Comparison of ENCODE assay signal across 22 mouse cellular contexts in the genomic region with DNA sequence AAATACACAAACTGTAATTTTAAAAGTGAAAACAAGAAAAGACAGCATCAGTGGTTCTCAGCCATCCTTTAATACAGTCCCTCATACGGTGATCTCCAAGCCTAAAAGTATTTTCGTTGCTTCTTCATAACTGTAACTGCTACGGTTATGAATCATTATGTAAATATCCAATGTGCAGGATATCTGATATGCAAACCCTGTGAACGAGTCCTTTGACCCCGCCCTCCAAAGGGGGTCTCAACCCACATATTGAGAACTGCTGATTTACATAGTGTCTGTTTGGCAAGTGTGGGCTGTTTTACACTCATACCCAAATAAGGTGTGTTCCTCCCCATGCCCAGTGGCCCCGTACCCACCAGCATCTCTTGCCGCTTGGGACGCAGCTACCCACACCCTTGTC. TPM values are rescaled to one million over a fixed set of nuclear protein-coding genes. Genes with fewer than 3 reads are reported as not detected.
DNase-seq lines count a peak whose midpoint lies in the region; ATAC-seq and TF ChIP-seq lines count a peak whose summit lies in the region.
"Had no signal": no experiment of that assay in that cellular context is flagged by ENCODE, and none has a peak within 500 bp of the region (broad histone marks: within the 10 kb centered on the region; RNA-seq: fewer than 3 reads in every experiment).

No protein-coding gene starts in this region.

- no peak for TF ChIP-seq CTCF in stomach, postnatal 0 days (IDR thresholded peaks at IDR 0.05; ENCODE audit: low read depth)

- H3K4me2 ChIP-seq in stomach, postnatal 0 days (replicated peaks; ENCODE audit: low read depth): no peak overlapping the region
- H3K4me2 ChIP-seq: forebrain, embryonic 13.5 days; hindbrain, embryonic 13.5 days had no signal

- no peaks in the 10 kb centered on the region for H3K9me3 ChIP-seq in stomach, postnatal 0 days (ENCODE audit: control insufficient read depth, low read length)
- H3K9me3 ChIP-seq: embryonic facial prominence, embryonic 13.5 days; heart, embryonic 15.5 days; hindbrain, embryonic 13.5 days had no signal

- H3K27ac ChIP-seq in stomach, postnatal 0 days (replicated peaks): no peak overlapping the region
- H3K27ac ChIP-seq: forebrain, embryonic 13.5 days had no signal

- H3K27me3 ChIP-seq in stomach, postnatal 0 days (ENCODE audit: control insufficient read depth, insufficient read depth, low read length): no peaks in the 10 kb centered on the region
- H3K27me3 ChIP-seq: embryonic facial prominence, embryonic 13.5 days; forebrain, embryonic 13.5 days; heart, embryonic 15.5 days; hindbrain, embryonic 13.5 days had no signal

- TF ChIP-seq EP300 in stomach, postnatal 0 days (optimal IDR thresholded peaks at IDR 0.05): no peak

- WGBS in stomach, postnatal 0 days: 61% methylated on average over 8 of the region's 8 CpGs

- H3K4me3 ChIP-seq in stomach, postnatal 0 days (ENCODE audit: low read depth, low read length): no peak overlapping the region
- H3K4me3 ChIP-seq: embryonic facial prominence, embryonic 13.5 days; forebrain, embryonic 13.5 days; heart, embryonic 15.5 days; hindbrain, embryonic 13.5 days had no signal

- ATAC-seq in stomach, postnatal 0 days (ENCODE audit: low FRiP score, low TSS enrichment): no peak
- ATAC-seq: forebrain, embryonic 13.5 days; forebrain, postnatal 0 days; hindbrain, postnatal 0 days had no signal

- peak; percentile 91 for DNase-seq in heart, adult 11 months
- DNase-seq in heart, adult 9 months (ENCODE audit: low spot score in 2 of 2): no peak
- DNase-seq in CD4-positive, CD25-positive, alpha-beta regulatory T cell, adult 2 months (ENCODE audit: low read depth, low spot score): peak; percentile 12
- peak; percentile 61 for DNase-seq in induced T-regulatory cell, adult 2 months (ENCODE audit: low read depth)
- DNase-seq in stomach, postnatal 0 days (ENCODE audit: low spot score): peak; percentile 24
- no peak for DNase-seq in Muller cell, postnatal 12 days (ENCODE audit: inconsistent ontology term)
- no peak for DNase-seq in lung, postnatal 14 days
- no peak for DNase-seq in layer of hippocampus, adult 9-11 months
- DNase-seq: adrenal gland, adult 8-10 months; adrenal gland, postnatal 36 days; cerebellum, adult 8-10 months; cerebellum, postnatal 14 days; embryo, embryonic 11 days; forebrain, postnatal 0 days; gastrocnemius, adult 2 months; gastrocnemius, postnatal 25 days; heart, postnatal 14 days had no signal

- no peaks in the 10 kb centered on the region for H3K36me3 ChIP-seq in stomach, postnatal 0 days (ENCODE audit: control insufficient read depth, insufficient read depth, low read length)
- H3K36me3 ChIP-seq: embryonic facial prominence, embryonic 13.5 days; heart, embryonic 15.5 days; hindbrain, embryonic 13.5 days had no signal

- H3K4me1 ChIP-seq in stomach, postnatal 0 days (replicated peaks; ENCODE audit: control insufficient read depth, insufficient read depth): 0 out of 2 replicates have a peak, but pooled peaks cover 9% of the 10 kb centered on the region

- H3K9ac ChIP-seq in stomach, postnatal 0 days (ENCODE audit: low read length): no peak overlapping the region
- H3K9ac ChIP-seq: embryonic facial prominence, embryonic 13.5 days; forebrain, embryonic 13.5 days; forebrain, postnatal 0 days; heart, embryonic 15.5 days; hindbrain, embryonic 13.5 days had no signal

RNA-seq across cellular contexts. Expression of a gene that starts 41.6 kb away (rescaled TPM):
- polyA plus RNA-seq in stomach, postnatal 0 days (2015; fragmentation: Nextera tagmentation; extraction: Ambion mirVana): 1.8 and 2.3 TPM in 2 replicates

Comparison
In these comparisons a context has a peak if more than half of its experiments do, and no peak if none do; other contexts are left out.
1. DNase-seq: peak in heart, adult 11 months (single experiment), CD4-positive, CD25-positive, alpha-beta regulatory T cell, adult 2 months (single experiment), induced T-regulatory cell, adult 2 months (single experiment) and stomach, postnatal 0 days (single experiment); none in heart, adult 9 months (0 of 2), Muller cell, postnatal 12 days (single experiment), lung, postnatal 14 days (single experiment) and layer of hippocampus, adult 9-11 months (single experiment).